Mouse (Mus musculus): ENCODE measurements around the gene Arhgap27.

The Arhgap27 gene

DNA sequence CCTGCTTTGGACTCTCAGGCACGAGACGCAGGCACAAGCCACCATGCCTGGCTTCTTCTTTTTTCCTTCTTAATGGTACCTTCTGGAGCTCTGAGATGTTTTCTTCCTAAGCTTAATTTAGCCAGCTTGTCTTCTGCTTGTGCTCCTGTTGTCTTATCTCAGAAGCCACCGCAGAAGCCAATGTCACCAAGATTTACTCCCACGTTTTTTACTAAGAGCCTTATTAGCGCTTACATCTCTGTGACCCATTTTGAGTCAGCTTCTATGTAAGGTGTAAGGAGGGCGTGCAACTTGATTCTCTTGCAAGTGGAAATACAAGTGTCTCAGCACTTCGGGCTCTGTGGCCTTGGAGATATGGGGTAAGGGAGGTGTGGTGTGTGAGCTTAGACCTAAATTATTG lies 18.0 kb upstream of the Arhgap27 start:
- DNase-seq (ENCODE audit: low spot score): no peak

DNA sequence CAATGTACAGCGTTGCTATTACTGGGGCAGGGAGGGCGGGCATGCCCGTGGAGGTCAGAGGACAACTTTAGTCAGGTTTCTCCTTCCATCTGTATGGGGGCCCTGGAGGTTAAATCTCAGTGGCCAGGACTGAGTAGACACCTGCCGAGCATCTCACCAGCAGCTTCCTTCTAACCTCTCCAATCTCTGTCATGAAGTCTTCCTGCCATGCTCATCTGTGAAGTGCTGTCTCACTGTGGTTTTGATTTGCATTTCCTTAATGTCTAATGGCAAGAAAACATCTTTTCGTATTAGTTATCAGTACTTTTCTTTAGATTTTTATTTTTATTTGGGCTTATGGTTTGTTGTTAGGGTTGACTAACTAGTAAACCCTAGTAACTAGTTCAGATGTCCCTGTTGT lies 17.0 kb upstream of the Arhgap27 start:
- DNase-seq (ENCODE audit: low spot score): no peak

DNA sequence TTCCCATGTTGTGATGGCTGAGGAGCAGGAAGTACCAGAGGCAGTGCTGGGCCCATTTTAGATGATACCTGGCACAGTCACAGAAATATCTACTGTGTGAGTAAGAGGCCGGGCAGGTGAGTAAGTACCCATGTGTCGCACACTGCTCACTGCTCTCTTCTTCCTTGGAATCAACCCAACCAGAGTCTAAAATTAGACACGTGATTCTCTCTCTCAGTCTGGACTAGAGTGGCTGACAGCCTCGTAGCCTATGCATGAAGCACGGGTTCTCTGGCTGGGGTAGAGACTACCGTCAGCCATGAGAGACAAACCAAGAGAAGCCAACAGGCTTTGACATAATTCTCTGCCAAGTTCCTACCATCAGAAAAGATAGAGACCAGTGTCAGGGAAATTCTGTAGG lies 14.8 kb upstream of the Arhgap27 start:
- no peak for DNase-seq (ENCODE audit: low spot score)

DNA sequence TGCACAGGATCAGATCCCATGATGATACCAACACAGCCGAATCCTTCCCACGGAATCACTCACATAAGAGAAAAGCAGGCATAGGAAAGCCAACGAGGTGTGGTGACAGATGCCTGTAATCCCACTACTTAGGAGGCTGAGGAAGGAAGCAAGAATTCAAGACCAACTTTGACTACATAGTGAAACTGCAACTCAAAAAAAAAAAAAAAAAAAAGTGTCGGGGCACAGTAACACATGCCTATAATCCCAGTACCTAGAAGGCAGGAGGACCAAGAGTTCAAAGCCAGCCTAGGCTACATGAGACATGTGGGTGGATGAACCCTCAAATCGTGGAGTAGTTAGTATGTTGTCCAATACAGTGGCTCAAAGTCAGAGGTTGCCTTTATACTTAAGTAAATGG lies 12.3 kb upstream of the Arhgap27 start:
- no peak for DNase-seq (ENCODE audit: low spot score)

DNA sequence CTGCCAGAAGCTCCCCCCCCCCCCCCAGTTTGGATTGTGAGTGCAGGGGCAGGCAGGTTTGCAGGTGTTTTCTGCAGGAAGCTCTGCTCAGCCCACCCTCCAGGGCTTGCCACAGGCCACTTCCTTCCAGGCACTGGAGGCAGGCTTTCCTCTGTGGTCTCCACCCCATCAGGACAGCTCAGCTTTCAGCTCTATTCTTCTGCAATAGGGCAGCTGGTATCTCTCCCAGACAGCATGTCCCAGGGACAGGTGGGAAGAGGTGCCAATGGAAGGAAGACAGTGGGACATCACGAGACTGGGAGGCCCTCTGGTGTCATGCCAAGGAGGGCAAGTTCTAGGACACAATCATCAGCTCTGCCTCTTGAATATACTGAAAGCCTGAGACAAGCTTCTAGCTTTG lies 11.8 kb upstream of the Arhgap27 start:
- DNase-seq (ENCODE audit: low spot score): peak; percentile 75

- no peak for DNase-seq (ENCODE audit: low spot score)
Measured at GRCm38 (mm10) chr11:103373922-103374321, 10.4 kb upstream of the Arhgap27 start.

DNA sequence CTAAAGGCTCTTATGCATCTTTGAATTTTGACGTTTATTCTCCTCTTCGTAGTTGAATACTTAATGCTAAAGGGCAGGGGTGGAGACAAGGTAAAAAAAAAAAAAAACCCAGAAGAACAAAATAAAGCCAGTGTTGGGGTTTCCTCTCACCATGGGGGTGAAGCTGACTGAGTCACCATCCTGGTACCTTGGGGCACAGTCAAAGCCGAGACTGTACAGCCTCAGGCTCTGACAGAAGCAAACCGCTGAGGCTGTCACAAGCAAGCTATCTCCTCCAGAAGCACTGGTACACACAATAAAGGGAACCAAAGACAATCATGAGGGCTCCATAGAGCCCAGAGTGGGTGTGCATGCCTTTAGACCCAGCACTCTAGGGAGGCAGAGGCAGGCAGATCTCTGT lies 9.1 kb upstream of the Arhgap27 start:
- DNase-seq (ENCODE audit: low spot score): peak; percentile 62

- peak; percentile 37 for DNase-seq (ENCODE audit: low spot score)
Measured at GRCm38 (mm10) chr11:103372068-103372467, 8.6 kb upstream of the Arhgap27 start.

DNA sequence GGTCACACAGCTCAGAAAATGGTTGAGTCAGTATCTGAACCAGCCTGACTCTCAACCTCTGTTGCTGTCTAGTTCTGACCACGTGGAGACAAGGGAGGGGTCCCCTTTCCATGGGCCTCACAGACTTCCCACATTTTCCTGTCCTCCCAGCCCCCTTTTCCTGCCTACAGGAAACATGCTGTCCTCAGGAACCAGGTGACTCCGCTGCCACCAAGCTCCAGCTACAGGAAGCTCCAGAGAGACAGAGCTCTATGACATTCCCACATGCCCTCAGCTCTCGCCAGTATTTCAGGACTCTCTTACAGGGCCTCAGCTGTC lies 7.7 kb upstream of the Arhgap27 start:
- DNase-seq (ENCODE audit: low spot score): no peak

DNA sequence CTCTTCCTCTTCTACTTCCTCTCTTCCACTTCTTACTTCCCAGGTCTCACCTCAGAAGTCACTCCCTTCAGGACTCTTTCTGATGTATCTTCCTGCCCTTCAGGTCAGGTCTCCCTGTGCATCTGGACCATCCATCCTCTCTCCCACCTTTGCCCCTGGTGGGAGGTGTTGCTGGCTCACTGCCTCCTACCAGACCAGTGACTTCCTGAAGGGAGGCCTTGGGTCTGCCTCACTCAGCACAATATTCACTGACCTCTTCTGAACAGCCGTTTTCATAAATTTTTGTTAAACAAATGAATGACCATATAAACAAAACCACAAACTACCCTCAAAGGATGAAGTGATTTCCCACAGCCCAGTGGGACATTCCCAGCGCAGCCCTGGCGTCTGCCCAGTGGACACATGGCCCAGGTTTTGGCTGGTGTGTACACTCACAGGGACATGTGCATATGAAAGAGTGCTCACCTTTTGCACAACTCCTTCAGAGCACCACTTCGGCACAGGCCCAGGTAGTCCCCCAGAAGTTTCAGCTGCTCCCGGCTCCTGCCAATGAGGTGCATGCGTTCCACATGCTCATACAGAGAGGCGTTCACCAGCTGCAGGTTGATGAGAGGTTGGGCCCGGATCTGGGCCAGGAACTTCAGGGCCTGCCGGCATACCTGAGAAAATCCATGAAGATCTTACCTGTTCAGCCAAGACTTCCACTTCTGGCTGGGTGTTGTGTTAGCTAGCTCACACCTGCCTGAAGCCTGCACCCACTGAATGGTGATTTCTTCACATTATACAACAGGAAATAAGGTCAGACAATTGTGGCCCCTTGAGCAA lies 7.1 kb upstream of the Arhgap27 start:
- no peak for DNase-seq (ENCODE audit: low spot score)

DNA sequence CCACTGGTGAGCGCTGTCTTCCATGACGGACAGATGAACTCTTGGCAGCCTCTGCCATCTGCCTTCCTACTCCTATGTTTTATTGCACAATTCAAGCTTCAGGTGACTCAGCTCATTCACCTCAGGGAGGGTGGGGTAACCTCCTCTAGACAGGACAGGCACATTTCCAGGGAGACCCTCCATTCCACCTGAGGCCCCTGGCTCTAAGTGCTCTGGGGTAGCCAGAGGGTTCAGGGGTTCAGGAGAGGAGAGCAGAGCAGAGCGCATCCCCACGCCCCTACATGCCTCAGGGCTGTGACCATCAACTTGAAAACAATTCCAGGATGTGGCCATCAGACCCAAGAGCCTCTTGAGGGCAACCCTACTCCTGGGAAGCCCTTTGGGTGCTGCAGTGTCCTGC lies 2.0 kb upstream of the Arhgap27 start:
- DNase-seq (ENCODE audit: low spot score): no peak

- no peak for DNase-seq (ENCODE audit: low spot score)
Measured at GRCm38 (mm10) chr11:103365022-103365421, 1.5 kb upstream of the Arhgap27 start.

- no peak for DNase-seq (ENCODE audit: low spot score)
Measured at GRCm38 (mm10) chr11:103364335-103364734, 843 bp upstream of the Arhgap27 start.

DNA sequence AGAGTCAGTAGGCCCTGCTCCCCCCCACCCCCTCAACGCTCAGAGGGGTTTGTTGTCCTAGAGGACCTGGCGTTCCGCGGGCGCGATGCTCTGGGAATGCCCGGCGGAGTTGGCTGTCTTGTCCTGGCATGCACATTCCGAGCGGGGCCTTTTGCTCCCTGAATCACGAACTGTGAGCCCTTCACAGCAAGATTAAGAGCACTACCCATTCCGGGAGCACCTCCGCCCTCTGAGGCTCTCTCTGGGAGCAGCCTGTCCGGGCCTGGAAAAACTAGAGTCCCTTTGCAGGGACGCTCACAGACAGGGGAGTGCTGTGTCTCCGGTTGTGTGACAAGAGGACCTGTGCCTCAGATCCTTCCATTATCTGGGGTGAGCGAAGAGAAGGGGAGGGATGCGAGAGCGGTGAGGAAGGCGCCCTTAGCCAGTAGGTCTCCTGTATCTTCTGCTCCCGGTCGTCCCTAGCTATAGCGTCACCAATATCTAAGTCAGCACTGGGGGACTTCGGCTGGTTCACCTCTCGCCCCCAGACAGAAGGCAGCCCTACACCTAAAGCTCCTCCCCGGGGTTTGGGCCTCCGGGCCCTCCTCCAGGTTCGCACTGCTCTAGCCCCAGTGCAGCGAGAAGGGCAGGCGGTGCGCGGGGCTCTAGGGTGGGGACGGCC lies 841 bp downstream of the Arhgap27 start:
- no peak for DNase-seq (ENCODE audit: low spot score)

DNA sequence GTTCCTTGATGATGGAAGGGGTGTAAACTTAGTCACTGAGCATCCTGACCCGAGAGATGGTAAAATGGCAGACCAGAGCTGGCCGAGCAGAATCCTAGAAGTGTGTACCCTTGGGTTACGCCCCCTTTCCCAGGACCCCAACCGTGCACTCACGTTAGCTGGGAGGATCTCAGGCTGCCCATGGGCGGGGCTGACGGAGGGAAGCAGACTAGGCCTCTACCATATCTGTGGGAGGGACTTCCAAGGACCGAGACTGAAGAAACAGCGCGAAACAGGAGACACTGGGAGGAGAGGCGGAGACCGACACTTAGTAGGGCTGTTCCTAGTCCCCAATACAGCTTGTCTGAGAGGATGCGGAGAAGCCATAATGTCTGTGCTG lies 1.4 kb downstream of the Arhgap27 start:
- DNase-seq (ENCODE audit: low spot score): no peak

- no peak for DNase-seq (ENCODE audit: low spot score)
Measured at GRCm38 (mm10) chr11:103361396-103362053, 2.0 kb downstream of the Arhgap27 start.

GRCm38 (mm10) chr11:103360661-103361081 lies 2.8 kb downstream of the Arhgap27 start:
- DNase-seq (ENCODE audit: low spot score): no peak

DNA sequence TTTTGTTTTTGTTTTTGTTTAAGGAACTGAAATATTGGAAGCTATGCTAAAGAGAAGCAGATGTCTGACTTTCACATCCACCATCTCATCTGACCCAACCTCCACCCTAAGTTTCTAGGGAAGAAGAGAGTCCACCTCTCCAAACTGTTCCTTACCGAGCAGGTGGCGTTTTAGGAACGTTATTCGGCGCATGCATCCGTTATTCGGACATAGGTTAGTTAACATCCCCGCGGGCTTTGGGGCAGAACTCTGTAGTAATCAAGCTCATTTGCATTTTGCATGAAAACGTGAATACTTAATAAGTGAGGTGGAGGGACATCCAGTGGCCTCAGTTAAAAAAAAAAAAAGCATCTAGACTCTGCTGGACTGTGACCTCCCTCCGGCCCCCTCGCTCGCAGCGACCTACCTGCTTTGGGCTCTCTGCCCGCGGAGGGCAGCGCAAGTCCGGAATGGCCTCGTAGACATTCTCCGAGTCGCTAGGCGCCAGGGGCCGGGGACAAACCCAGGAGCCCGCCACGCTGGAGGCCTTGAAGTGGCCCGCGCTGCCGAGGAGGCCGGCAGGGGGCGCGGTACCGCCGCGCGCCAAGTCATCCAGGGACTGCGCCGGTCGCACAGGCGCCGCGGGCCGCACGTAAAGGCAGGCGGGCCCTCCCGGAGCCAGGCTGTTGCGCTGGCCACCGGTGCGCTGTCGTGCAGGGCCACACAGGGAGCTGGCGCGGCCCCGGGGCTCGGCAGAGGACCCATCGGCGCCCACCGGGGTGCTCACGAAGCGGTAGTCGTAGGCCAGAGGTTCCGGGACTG lies 3.5 kb downstream of the Arhgap27 start:
- peak; percentile 85 for DNase-seq (ENCODE audit: low spot score)

DNA sequence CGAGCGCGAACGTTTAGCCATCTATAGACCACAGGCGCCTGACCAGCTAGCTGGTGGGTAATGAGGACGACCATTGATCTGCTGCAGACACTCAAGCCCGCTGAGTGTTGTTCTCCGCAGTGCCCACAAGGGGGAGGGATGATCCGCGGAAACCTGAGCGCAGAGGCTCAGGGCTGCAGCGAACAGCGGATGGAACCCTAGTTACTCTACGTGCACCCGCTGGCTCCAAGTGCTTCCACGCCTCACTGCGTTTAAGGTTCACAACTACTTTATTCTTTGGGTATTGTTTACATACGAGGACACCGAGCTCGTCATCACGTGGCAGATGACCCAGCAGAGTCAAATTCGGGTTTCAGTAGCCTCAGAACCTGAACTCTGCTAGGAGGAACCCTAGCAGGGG lies 4.4 kb downstream of the Arhgap27 start:
- peak; percentile 79 for DNase-seq (ENCODE audit: low spot score)

GRCm38 (mm10) chr11:103358316-103358715 lies 5.2 kb downstream of the Arhgap27 start:
- no peak for DNase-seq (ENCODE audit: low spot score)

GRCm38 (mm10) chr11:103357710-103358109 lies 5.8 kb downstream of the Arhgap27 start:
- no peak for DNase-seq (ENCODE audit: low spot score)

- no peak for DNase-seq (ENCODE audit: low spot score)
Measured at GRCm38 (mm10) chr11:103356938-103357670, 6.4 kb downstream of the Arhgap27 start.
